Comparison of ENCODE assay signal across 8 mouse cellular contexts in genomic region chr6:39462621-39463538, GRCm38 (mm10). TPM values are rescaled to one million over a fixed set of nuclear protein-coding genes. Genes with fewer than 3 reads are reported as not detected.
DNase-seq lines count a peak whose midpoint lies in the region; ATAC-seq and TF ChIP-seq lines count a peak whose summit lies in the region.

No protein-coding gene starts in this region.

- peak; percentile 89 for DNase-seq in ZHBTc4 (ENCODE audit: low read depth, low spot score)
- DNase-seq in cerebellum, postnatal 36 days: peak; percentile 83 to 89
- peak; percentile 51 to 57 for DNase-seq in gastrocnemius, adult 8-10 months (ENCODE audit: low spot score in 2 of 2)
- peak; percentile 94 for DNase-seq in hindbrain, postnatal 0 days (ENCODE audit: low spot score)
- DNase-seq in left cerebral cortex, adult 18-20 months (ENCODE audit: low spot score in 2 of 2): peak; percentile 88 to 92
- peak; percentile 87 for DNase-seq in right cerebral cortex, adult 18-20 months
- DNase-seq in urinary bladder, postnatal 14 days (ENCODE audit: low spot score): peak; percentile 86

- H3K4me2 ChIP-seq in hindbrain, postnatal 0 days (ENCODE audit: low read depth, low read length): no peak overlapping the region

- no peak overlapping the region for H3K9ac ChIP-seq in hindbrain, postnatal 0 days (replicated peaks; ENCODE audit: low read length)

- no peak overlapping the region for H3K27ac ChIP-seq in hindbrain, postnatal 0 days

- H3K27me3 ChIP-seq in hindbrain, postnatal 0 days (ENCODE audit: insufficient read depth, low read length): no peaks in the 10 kb centered on the region
- peaks cover 22% of the 10 kb centered on the region for H3K27me3 ChIP-seq in megakaryocyte, embryonic 14.5 days (replicated peaks)

- H3K4me3 ChIP-seq in hindbrain, postnatal 0 days (ENCODE audit: low read length): no peak overlapping the region
- H3K4me3 ChIP-seq in megakaryocyte, embryonic 14.5 days (replicated peaks): peak overlapping the region; percentile 87

- no peaks in the 10 kb centered on the region for H3K9me3 ChIP-seq in hindbrain, postnatal 0 days (ENCODE audit: low read length)
- peaks cover 4% of the 10 kb centered on the region for H3K9me3 ChIP-seq in megakaryocyte, embryonic 14.5 days

- 47% methylated on average over 16 of the region's 16 CpGs for WGBS in hindbrain, postnatal 0 days

- H3K4me1 ChIP-seq in hindbrain, postnatal 0 days (ENCODE audit: insufficient read depth, low read length): no peaks in the 10 kb centered on the region
- H3K4me1 ChIP-seq in megakaryocyte, embryonic 14.5 days: peaks cover 11% of the 10 kb centered on the region

- peak; percentile 82 for ATAC-seq in hindbrain, postnatal 0 days

- H3K36me3 ChIP-seq in hindbrain, postnatal 0 days (ENCODE audit: insufficient read depth, low read length): peaks cover 12% of the 10 kb centered on the region; the same call in 1 of the 2 replicates
- H3K36me3 ChIP-seq in megakaryocyte, embryonic 14.5 days (replicated peaks; ENCODE audit: low read length): no peaks in the 10 kb centered on the region

- TF ChIP-seq CTCF in hindbrain, postnatal 0 days (IDR thresholded peaks at IDR 0.05; ENCODE audit: low read depth): peak; percentile 91

RNA-seq across cellular contexts. Expression of gene Mkrn1, which starts 42.6 kb away (rescaled TPM):
- 10 to 100 TPM; 14.0 to 18.6 (median 15.6) TPM for total RNA-seq in gastrocnemius, adult 8-10 months (2022)
- 212 and 244 TPM in 2 replicates for total RNA-seq in hindbrain, postnatal 0 days (2014; rRNA removed)
- polyA plus RNA-seq in hindbrain, postnatal 0 days (2015; fragmentation: Nextera tagmentation; extraction: Ambion mirVana): 204 and 219 TPM in 2 replicates
- total RNA-seq in left cerebral cortex, adult 18-20 months (2021): 100 to 1,000 TPM; 130 to 131 TPM
- 107 and 108 TPM in 2 replicates for polyA plus RNA-seq in megakaryocyte, embryonic 14.5 days (2012; ENCODE audit: insufficient read depth, low replicate concordance)

Comparison
In these comparisons a context has a peak if more than half of its experiments do, and no peak if none do; other contexts are left out.
1. RNA of gene Mkrn1, which starts 42.6 kb away (total RNA-seq): 212 to 244 TPM in hindbrain, postnatal 0 days and 130 to 131 TPM in left cerebral cortex, adult 18-20 months; 14.0 to 18.6 TPM in gastrocnemius, adult 8-10 months; every median in the first group is over 4 times any median in the second.
2. Peak in every context shown above with its lines, with median percentiles within 50 percentile points of each other: DNase-seq.